Mouse (Mus musculus): ENCODE data around the gene Dap.

- TF ChIP-seq POLR2A (IDR thresholded peaks at IDR 0.05; ENCODE audit: insufficient read depth, low read depth, low read length) (no peak), CTCF (IDR thresholded peaks at IDR 0.05; ENCODE audit: insufficient read depth, low read depth, low read length) (no peak)
Measured at GRCm38 (mm10) chr15:31211910-31212309, 12.2 kb upstream of the Dap start.

All from olfactory bulb, adult 2 months (tissue).